Mouse (Mus musculus) cerebral cortex, adult 2 months (tissue): ENCODE data around the gene Gja8.

Experiments used
- WGBS: fragments of 180-500 bp; shearing (Covaris S2); methylation state at CpG from one replicate; pipeline ENCODE4 v1.1.7; 2018; 5-methylcytosine and 5-hydroxymethylcytosine counted together

Gja8 gene

GRCm38 (mm10) chr3:96925920-96926319 is at the start of gene Gja8:
Gene Gja8 (minus strand): TSS chr3:96926020.
- 78% methylated on average over 6 of the region's 6 CpGs for WGBS

DNA sequence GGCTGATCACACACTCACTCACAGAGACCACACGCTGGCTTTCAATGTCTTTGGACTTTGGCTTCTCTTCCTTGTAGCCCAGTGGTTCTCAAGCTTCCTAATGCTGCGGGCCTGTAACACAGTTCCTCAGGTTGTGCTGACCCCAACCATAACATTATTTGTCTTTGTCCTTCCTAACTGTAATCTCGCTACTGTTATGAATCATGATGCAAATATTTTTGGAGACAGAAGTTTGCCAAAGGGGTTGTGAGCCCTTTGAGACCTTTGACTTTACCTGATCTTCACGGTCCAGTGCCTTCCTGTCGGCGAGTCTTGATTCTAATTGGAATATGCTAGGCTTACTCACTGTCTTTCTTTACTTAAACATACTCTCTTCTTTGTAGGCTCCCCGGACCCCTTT is 48.6 kb upstream of the Gja8 start:
- 89% methylated on average over 7 of the region's 7 CpGs for WGBS

DNA sequence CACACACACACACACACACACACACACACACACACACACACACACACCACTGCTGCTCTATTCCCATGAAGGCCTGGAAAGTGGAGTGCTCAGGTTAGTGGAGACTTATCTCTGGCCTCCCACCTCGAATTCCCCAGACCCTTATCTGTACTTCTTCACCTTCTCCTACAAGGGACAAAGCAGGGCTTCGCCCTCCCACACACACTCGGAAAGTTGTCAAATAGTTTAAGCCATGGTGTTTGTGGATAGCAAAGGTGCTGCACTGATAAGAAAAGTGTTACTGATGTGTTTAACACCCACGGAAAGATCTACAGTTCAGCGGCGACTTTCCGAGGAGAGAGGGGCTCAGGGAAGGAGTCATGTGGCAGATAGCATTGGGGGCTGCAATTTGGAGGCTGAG is 45.2 kb upstream of the Gja8 start:
- WGBS: 76% methylated on average over 7 of the region's 7 CpGs

DNA sequence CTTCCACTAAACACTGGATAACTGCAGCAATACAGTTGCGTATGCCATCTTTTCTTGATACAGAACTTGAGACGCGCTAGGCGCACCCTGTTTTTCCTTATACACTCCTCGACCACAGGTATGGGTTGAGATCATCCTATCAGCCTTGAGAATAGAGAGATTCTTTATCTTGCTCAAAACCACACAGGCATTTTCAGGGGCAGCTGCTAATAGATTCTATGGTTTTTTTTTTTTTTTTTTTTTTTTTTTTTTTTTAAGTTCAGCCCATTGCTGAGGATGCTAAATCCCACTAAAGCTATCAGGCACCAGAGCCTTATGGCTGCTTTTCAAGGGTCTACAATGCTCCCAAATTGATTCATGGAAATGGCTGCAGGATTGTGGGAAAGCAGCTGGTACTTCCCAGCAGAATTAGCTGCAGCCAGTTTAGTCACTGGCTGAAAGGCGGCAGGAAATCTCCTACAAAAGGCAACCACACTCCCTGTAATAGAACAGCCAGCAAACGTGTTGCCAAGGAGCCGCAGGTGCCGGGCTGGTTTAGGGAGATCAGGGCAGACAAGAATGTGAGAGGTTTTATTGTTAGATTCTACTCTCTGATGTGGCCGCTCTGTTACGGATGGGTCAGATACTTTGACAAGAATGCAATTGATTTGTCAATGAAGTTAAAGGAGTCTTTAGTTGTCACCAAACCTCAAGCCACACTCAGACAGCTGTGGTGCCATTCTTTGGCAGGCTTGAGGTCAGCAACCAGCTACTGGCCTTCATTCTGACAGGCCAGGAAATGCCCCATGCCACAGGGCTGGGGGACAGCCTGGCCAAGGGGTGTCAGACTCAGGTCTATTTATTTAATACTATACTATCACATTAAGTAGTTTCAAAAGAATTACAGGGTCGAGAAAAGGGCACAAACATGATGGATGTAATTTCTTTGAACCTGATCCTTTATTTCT is 37.5 kb upstream of the Gja8 start:
- WGBS: 61% methylated on average over 12 of the region's 12 CpGs

DNA sequence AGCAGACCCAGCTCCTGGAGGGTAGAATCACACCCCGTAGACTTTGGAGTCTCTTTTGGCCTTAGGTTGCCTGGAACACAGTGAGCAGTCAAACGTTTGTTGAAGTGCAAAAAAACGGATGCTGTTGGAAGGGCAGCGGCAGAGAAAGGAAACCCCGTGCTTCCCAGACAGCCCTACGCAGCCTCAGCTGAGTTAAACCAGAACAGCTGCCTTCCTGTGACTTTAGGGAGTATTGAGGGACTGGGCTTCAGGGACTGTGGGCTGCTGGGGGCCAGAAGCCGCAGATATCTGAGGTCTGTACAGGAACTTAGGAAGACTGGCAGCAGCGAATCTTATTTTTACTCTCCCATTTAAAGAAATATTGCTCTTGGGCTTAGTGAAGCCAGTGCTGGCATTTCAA is 34.8 kb upstream of the Gja8 start:
- 56% methylated on average over 8 of the region's 8 CpGs for WGBS

- WGBS: 62% methylated on average over 14 of the region's 14 CpGs
These were observed 27.8 kb upstream of the Gja8 start for GRCm38 (mm10) chr3:96953489-96954233.

- WGBS: 92% methylated on average over 2 of the region's 2 CpGs
These were observed 16.9 kb upstream of the Gja8 start for GRCm38 (mm10) chr3:96942706-96943105.

DNA sequence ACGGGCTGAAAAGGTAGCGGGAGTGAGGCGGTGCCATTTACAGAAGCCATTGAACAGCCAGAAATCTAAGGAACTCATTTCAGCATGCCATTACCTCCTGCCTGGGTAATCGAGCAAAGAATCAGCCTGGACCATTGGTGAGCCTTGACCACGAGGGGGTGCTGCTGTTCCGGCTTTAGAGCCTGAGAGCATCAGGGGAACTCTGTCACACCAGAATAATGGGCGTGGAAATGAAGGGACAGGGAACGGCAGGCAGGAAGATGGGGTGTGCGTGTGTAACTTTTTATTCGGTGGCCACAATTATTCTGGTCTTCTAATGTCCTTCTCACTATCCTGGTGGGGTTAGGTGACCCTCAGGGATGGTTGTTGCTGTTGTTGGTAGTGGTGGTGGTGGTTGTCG is 12.9 kb upstream of the Gja8 start:
- WGBS: 11% methylated on average over 11 of the region's 11 CpGs

GRCm38 (mm10) chr3:96937606-96938005 is 11.8 kb upstream of the Gja8 start:
- 24% methylated on average over 5 of the region's 5 CpGs for WGBS

DNA sequence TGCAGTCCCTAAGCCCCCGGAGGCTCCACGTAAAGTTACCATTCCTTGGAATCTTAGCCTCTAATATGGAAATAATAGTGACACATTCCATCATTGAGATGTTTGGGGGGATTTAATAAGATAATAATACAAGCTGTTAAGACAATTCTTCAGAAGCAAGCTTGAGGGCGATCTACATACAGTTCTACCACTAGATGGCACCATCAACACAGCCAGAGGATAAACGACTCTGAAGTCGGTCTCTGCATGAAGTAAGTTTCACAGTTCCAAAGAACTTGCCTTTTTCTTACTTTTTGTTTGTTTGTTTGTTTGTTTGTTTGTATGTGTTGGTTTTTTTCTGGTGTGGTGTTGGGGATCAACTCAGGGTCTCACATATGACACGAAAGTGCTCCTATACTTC is 10.4 kb upstream of the Gja8 start:
- 7% methylated on average over 6 of the region's 6 CpGs for WGBS

- WGBS: 60% methylated on average over 5 of the region's 5 CpGs
These were observed 5.5 kb upstream of the Gja8 start for GRCm38 (mm10) chr3:96931261-96931681.

- 44% methylated on average over 4 of the region's 4 CpGs for WGBS
These were observed 1.2 kb downstream of the Gja8 start for GRCm38 (mm10) chr3:96924631-96925030.

DNA sequence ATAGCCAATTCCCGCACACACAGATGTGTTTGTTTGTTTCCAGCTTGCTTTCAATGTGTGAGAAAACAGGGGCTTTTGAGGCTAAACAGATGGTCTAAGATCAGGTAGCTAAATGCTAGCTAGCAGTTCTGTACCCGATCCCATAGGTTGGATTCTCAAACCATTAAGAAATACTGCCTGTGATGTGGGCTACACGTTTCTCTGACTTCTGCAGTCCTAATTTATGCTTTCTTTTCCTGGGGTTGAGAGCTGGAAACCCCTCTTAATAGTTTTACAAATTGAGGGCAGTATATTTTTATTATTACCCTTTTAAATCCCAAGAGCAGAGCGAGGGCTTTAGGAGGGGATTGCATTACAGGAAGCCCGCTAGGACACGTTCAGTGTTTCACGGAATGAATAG is 4.8 kb downstream of the Gja8 start:
- WGBS: 82% methylated on average over 7 of the region's 7 CpGs

DNA sequence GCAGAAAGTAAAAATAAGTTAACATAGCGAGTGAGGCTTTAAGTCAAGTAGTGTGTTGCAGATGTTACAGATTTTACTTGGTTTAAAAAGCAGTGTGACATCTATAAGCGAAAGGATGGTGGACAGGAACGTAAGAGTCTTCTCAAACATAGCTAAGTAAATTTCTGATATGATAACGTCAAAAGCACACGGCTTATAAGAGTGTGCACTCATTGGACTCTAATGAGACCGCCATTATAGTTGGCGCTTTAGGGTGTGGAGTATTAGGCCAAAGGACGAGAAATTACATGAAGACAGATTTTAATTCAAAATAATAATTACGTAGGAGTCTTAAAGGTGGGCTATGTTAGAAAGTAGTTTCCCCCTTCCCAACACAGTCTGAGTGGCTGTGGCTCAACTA is 20.2 kb downstream of the Gja8 start:
- WGBS: 38% methylated on average over 9 of the region's 9 CpGs

- under 1% methylated on average over 40 of the region's 40 CpGs for WGBS
These were observed 20.8 kb downstream of the Gja8 start, which contains the start of gene Gpr89 for GRCm38 (mm10) chr3:96904851-96905541. Gene Gpr89 (minus strand): TSS chr3:96905346.

- WGBS: 7% methylated on average over 14 of the region's 14 CpGs
These were observed 21.4 kb downstream of the Gja8 start, which contains the start of gene Gja5 for GRCm38 (mm10) chr3:96904393-96904792. Gene Gja5 (plus strand): TSS chr3:96904693.

- 92% methylated on average over 4 of the region's 4 CpGs for WGBS
These were observed 23.4 kb downstream of the Gja8 start for GRCm38 (mm10) chr3:96902336-96902999.

DNA sequence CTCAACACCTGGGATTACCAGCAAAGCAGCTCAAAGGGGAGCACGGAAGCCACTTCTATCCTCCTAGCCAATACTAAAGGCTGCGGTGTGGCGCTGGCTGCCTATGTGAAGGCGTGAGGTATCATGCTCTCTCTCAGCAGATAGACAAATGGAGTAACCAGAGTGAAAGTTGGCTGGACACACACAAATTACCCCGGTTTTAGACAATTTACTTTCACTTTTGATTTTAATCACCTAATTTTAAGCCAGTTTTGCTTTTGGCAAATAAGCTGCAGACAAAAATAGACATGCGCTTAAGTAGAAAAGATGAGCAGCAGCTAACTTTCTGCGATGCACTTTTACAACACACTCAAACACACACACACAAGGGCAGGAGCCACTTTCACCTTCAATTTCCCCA is 42.1 kb downstream of the Gja8 start:
- WGBS: 83% methylated on average over 7 of the region's 7 CpGs

GRCm38 (mm10) chr3:96882061-96882849 is 43.6 kb downstream of the Gja8 start:
- 93% methylated on average over 14 of the region's 14 CpGs for WGBS

DNA sequence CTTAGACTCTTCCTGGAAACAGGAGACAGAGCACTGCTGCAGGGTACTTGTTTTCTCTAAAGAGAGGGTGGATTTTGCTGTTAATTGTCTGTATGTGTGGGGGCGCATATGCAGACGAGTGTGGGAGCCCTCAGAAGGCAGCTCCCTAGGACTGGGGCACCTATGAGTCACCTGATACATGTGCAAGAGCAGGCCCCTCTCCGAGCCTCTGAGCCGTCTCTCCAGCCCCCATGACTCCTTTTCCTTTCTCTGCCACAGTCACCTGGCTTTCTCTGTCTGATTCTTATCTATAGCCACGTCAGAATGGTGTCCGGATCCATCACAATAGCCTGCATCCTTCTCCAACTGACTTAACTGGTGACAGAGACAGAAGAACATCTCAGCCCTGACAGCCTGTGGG is 44.3 kb downstream of the Gja8 start:
- 63% methylated on average over 6 of the region's 6 CpGs for WGBS

DNA sequence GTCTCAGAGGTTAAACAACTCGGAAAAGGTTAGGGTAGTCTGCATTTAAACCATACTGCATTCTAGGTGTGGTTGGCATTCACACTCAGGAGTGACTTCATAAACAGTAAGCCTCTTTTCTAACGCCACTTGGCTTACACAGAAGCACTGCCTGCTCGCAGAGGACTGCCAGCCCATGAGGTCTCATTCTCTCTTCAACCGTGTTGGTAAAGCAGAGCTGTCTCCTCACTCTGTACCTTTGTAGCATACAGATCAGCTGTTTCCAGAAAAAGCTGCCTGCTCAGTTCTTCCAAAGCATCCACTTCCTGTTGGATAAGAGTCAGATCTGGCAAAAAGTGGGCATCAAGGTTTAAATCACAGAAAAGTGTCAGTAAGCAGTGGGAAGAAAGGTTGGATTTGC is 45.4 kb downstream of the Gja8 start:
- 53% methylated on average over 4 of the region's 4 CpGs for WGBS
